Mouse (Mus musculus) stomach, postnatal 0 days (tissue): Measurements from ENCODE around the gene Zim1.

Source experiments
- CTCF ChIP-seq: IDR thresholded peaks from 2 replicates; pipeline ENCODE4 v1.5.1; 2016; ENCODE audit warnings: antibody characterized with exemption, low read depth, mild to moderate bottlenecking, moderate library complexity
- EP300 ChIP-seq: optimal IDR thresholded peaks from 2 replicates; pipeline ENCODE3; 2016; ENCODE audit warnings: antibody characterized with exemption

- TF ChIP-seq EP300 (no peak), CTCF (no peak)
Observed at GRCm38 (mm10) chr7:6728263-6728931, 32.1 kb upstream of the Zim1 start.
